Mouse (Mus musculus) lung, adult 10 weeks (tissue): ENCODE data around the gene Mrtfb. TPM values are rescaled to one million over a fixed set of nuclear protein-coding genes. Genes with fewer than 3 reads are reported as not detected.

Experiments used
- polyA plus RNA-seq: library from polyadenylated mRNA; stranded (reverse); fragments of 350-450 nt; fragmentation: Illumina TruSeq; extraction: RNeasy Lipid Tissue Mini Kit (QIAGEN cat#74804); gene quantifications from one replicate; pipeline ENCODE4 v1.2.3, GENCODE M21; 2014; ENCODE audit warnings: low read depth, low replicate concordance; ENCODE audit not compliant: insufficient read depth

The Mrtfb gene
- polyA plus RNA-seq: 5.4 TPM

GRCm38 (mm10) chr16:13255855-13256635, at the start of gene Mrtfb:
TSS of gene Mrtfb (plus strand) at chr16:13256481.

Other genes with a start within 250 kb of the Mrtfb start
- 4.7 TPM for gene Ercc4, start 146.8 kb upstream of the Mrtfb start, polyA plus RNA-seq